Mouse (Mus musculus) lung, postnatal 0 days (tissue): ENCODE measurements around the gene Dgkb.

Source experiments
- CTCF ChIP-seq: IDR thresholded peaks from 2 replicates; pipeline ENCODE4 v1.5.1; 2016; ENCODE audit warnings: antibody characterized with exemption, mild to moderate bottlenecking
- EP300 ChIP-seq: IDR thresholded peaks from 2 replicates; pipeline ENCODE4 v1.6.1; 2016; ENCODE audit warnings: antibody characterized with exemption, mild to moderate bottlenecking, control low read depth

DNA sequence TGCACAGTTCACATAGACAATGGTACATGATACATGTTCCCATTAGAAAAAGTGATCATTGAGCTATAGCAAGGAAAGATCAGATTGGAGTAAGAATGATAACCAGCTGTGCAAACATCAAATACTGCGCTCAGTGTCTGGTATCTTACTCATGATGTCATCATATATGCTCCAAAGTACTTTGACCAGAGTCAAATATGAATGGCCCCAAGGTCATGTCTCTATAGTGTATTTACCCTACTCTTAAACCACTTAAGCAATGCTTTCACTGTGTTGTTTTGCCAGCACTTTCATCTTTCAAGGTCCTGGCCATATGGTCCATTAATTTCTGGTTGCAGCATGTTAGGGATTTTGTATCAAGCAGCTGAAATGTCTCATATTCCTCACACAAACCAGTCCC, 415.1 kb downstream of the Dgkb start:
- TF ChIP-seq CTCF (no peak), EP300 (no peak)
